Mouse (Mus musculus) testis, adult 10 weeks (tissue): ENCODE results near the gene Fam19a4. TPM values are rescaled to one million over a fixed set of nuclear protein-coding genes. Genes with fewer than 3 reads are reported as not detected.

Experiments
- polyA plus RNA-seq: library from polyadenylated mRNA; stranded (reverse); fragments of 350-450 nt; fragmentation: Illumina TruSeq; extraction: RNeasy Lipid Tissue Mini Kit (QIAGEN cat#74804); gene quantifications from one replicate; pipeline ENCODE4 v1.2.3, GENCODE M21; 2014; ENCODE audit warnings: low read depth, low replicate concordance

The Fam19a4 gene
- 1.8 TPM for polyA plus RNA-seq

GRCm38 (mm10) chr6:97060074-97060681 lies at the start of gene Fam19a4:
Gene Fam19a4 (minus strand): TSS chr6:97060413.

Other genes with a start within 250 kb of the Fam19a4 start
- 4.3 TPM for gene Eogt, start 88.8 kb upstream of the Fam19a4 start, polyA plus RNA-seq
- gene Tmf1, start 118.7 kb upstream of the Fam19a4 start, polyA plus RNA-seq = 292 TPM
- 89.0 TPM for gene Uba3, start 145.2 kb upstream of the Fam19a4 start, polyA plus RNA-seq
- 8.0 TPM for gene Arl6ip5, start 150.3 kb upstream of the Fam19a4 start, polyA plus RNA-seq
- gene Lmod3, start 192.3 kb upstream of the Fam19a4 start, polyA plus RNA-seq = not detected